Mouse (Mus musculus) heart, embryonic 15.5 days (tissue): ENCODE measurements around the gene Tubg2. TPM values are rescaled to one million over a fixed set of nuclear protein-coding genes. Genes with fewer than 3 reads are reported as not detected.

Experiments
- ATAC-seq: fragments of 200-750 bp; cut with Nextera tagmentation; replicated peaks from 2 replicates; pipeline ENCODE4 v1.8.0; 2017; ENCODE audit warnings: low read depth, moderate TSS enrichment; ENCODE audit not compliant: insufficient number of reproducible peaks, insufficient read depth, low FRiP score
- H3K27ac ChIP-seq: fragments of 300-500 bp; sonication (generic); 2 replicates; pipeline ENCODE4 v1.5.1; 2015; ENCODE audit warnings: mild to moderate bottlenecking, inconsistent platforms
- H3K27me3 ChIP-seq: fragments of 300-500 bp; sonication (generic); 2 replicates; pipeline ENCODE4 v1.6.1; 2015; ENCODE audit warnings: inconsistent platforms
- H3K36me3 ChIP-seq: fragments of 300-500 bp; sonication (generic); 2 replicates; pipeline ENCODE4 v1.6.1; 2015; ENCODE audit warnings: mild to moderate bottlenecking, inconsistent platforms
- H3K4me1 ChIP-seq: fragments of 300-500 bp; sonication (generic); replicated peaks from 2 replicates; pipeline ENCODE4 v1.6.1; 2015; ENCODE audit warnings: inconsistent platforms
- H3K4me2 ChIP-seq: fragments of 300-500 bp; sonication (generic); 2 replicates; pipeline ENCODE4 v1.6.1; 2015; ENCODE audit warnings: inconsistent platforms, mild to moderate bottlenecking, moderate library complexity
- H3K4me3 ChIP-seq: fragments of 300-500 bp; sonication (generic); 2 replicates; pipeline ENCODE4 v1.5.1; 2015; ENCODE audit warnings: mild to moderate bottlenecking, inconsistent platforms
- H3K9ac ChIP-seq: fragments of 300-500 bp; sonication (generic); 2 replicates; pipeline ENCODE4 v1.6.1; 2015; ENCODE audit warnings: mild to moderate bottlenecking, inconsistent platforms
- H3K9me3 ChIP-seq: fragments of 300-500 bp; sonication (generic); replicated peaks from 2 replicates; pipeline ENCODE4 v1.6.1; 2016; ENCODE audit warnings: inconsistent platforms
- WGBS: fragments of 180-500 bp; shearing (Covaris S2); methylation state at CpG from one replicate; pipeline ENCODE4 v1.1.7; 2015; ENCODE audit warnings: mixed read lengths; 5-methylcytosine and 5-hydroxymethylcytosine counted together
- polyA plus RNA-seq: library from polyadenylated mRNA; unstranded; fragments of >200 nt; fragmentation: Nextera tagmentation; extraction: Ambion mirVana; gene quantifications from 2 replicates; pipeline ENCODE4 v1.2.1, GENCODE M21; 2015

The Tubg2 gene
- polyA plus RNA-seq, 1 experiment from 2014 or later = 2.7 TPM

- no peak overlapping the region for H3K4me2 ChIP-seq
- H3K4me3 ChIP-seq = no peak overlapping the region
- H3K27me3 ChIP-seq = peaks cover 42% of the 10 kb centered on the region
- 71% methylated on average over 19 of the region's 19 CpGs for WGBS
- peaks cover 49% of the 10 kb centered on the region for H3K4me1 ChIP-seq
- peaks cover 47% of the 10 kb centered on the region for H3K36me3 ChIP-seq
- H3K9ac ChIP-seq = no peak overlapping the region
- ATAC-seq = no peak
- H3K27ac ChIP-seq = no peak overlapping the region
- H3K9me3 ChIP-seq = no peaks in the 10 kb centered on the region
Observed at GRCm38 (mm10) chr11:101167211-101167962, 11.7 kb downstream of the Tubg2 start.

- Histone ChIP-seq H3K9ac (no peak overlapping the region), H3K27me3 (peaks cover 42% of the 10 kb centered on the region), H3K27ac (no peak overlapping the region), H3K9me3 (no peaks in the 10 kb centered on the region), H3K4me1 (peaks cover 50% of the 10 kb centered on the region), H3K36me3 (peaks cover 47% of the 10 kb centered on the region), H3K4me3 (no peak overlapping the region), H3K4me2 (no peak overlapping the region)
- no peak for ATAC-seq
- 62% methylated on average over 8 of the region's 8 CpGs for WGBS
Observed at GRCm38 (mm10) chr11:101167963-101168300, 12.2 kb downstream of the Tubg2 start.

- Histone ChIP-seq H3K9ac (peak overlapping the region; percentile 71; the same call in 1 of the 2 replicates), H3K4me3 (peak overlapping the region; percentile 82)
- no peak for ATAC-seq
Observed at GRCm38 (mm10) chr11:101168301-101168980, 12.7 kb downstream of the Tubg2 start.

GRCm38 (mm10) chr11:101169301-101170107, 13.8 kb downstream of the Tubg2 start:
- Histone ChIP-seq H3K27ac (peak overlapping the region; percentile 91; the same call in 1 of the 2 replicates), H3K4me2 (peak overlapping the region; percentile 91), H3K4me3 (peak overlapping the region; percentile 82), H3K9ac (peak overlapping the region; percentile 71), H3K27me3 (peaks cover 30% of the 10 kb centered on the region), H3K9me3 (no peaks in the 10 kb centered on the region), H3K4me1 (peaks cover 55% of the 10 kb centered on the region), H3K36me3 (peaks cover 34% of the 10 kb centered on the region)
- 17% methylated on average over 17 of the region's 17 CpGs for WGBS
- no peak for ATAC-seq

More at GRCm38 (mm10) chr11:101168301-101168980, 12.7 kb downstream of the Tubg2 start:
- no peak overlapping the region for H3K27ac ChIP-seq
- H3K4me1 ChIP-seq = peaks cover 52% of the 10 kb centered on the region
- no peaks in the 10 kb centered on the region for H3K9me3 ChIP-seq
- H3K4me2 ChIP-seq = peak overlapping the region; percentile 91
- H3K36me3 ChIP-seq = peaks cover 44% of the 10 kb centered on the region
- WGBS = 67% methylated on average over 18 of the region's 18 CpGs
- H3K27me3 ChIP-seq = peaks cover 40% of the 10 kb centered on the region

- Histone ChIP-seq H3K36me3 (peaks cover 26% of the 10 kb centered on the region), H3K4me3 (peak within 1 kb of the TSS; percentile 82), H3K27ac (peak within 1 kb of the TSS; percentile 91), H3K4me2 (peak within 1 kb of the TSS; percentile 91), H3K9ac (peak within 1 kb of the TSS; percentile 71), H3K9me3 (no peaks in the 10 kb centered on the region), H3K4me1 (peaks cover 59% of the 10 kb centered on the region), H3K27me3 (peaks cover 25% of the 10 kb centered on the region)
- no peak for ATAC-seq
- under 1% methylated on average over 35 of the region's 35 CpGs for WGBS
Observed at GRCm38 (mm10) chr11:101170354-101170810, 14.7 kb downstream of the Tubg2 start, which contains the start of gene Cntnap1. Gene Cntnap1 (plus strand): TSS chr11:101170523.

GRCm38 (mm10) chr11:101170811-101171610, 15.3 kb downstream of the Tubg2 start, which contains the start of gene Plekhh3:
Gene Plekhh3 (minus strand): TSS chr11:101171351.
- Histone ChIP-seq H3K9ac (peak within 1 kb of the TSS; percentile 71), H3K4me2 (peak within 1 kb of the TSS; percentile 91), H3K4me3 (peak within 1 kb of the TSS; percentile 82), H3K9me3 (no peaks in the 10 kb centered on the region), H3K36me3 (peaks cover 22% of the 10 kb centered on the region), H3K27me3 (peaks cover 22% of the 10 kb centered on the region), H3K27ac (peak within 1 kb of the TSS; percentile 94), H3K4me1 (peaks cover 64% of the 10 kb centered on the region)
- ATAC-seq = peak; percentile 93
- under 1% methylated on average over 39 of the region's 50 CpGs for WGBS

GRCm38 (mm10) chr11:101171721-101172433, 16.2 kb downstream of the Tubg2 start:
- peak overlapping the region; percentile 94 for H3K27ac ChIP-seq
- under 1% methylated on average over 31 of the region's 31 CpGs for WGBS
- H3K27me3 ChIP-seq = peaks cover 19% of the 10 kb centered on the region
- no peaks in the 10 kb centered on the region for H3K9me3 ChIP-seq
- peak; percentile 53 for ATAC-seq
- H3K4me2 ChIP-seq = peak overlapping the region; percentile 71
- H3K36me3 ChIP-seq = peaks cover 13% of the 10 kb centered on the region
- peak overlapping the region; percentile 57 for H3K9ac ChIP-seq
- H3K4me1 ChIP-seq = peaks cover 72% of the 10 kb centered on the region
- peak overlapping the region; percentile 59 for H3K4me3 ChIP-seq

- WGBS = 17% methylated on average over 5 of the region's 5 CpGs
- peak overlapping the region; percentile 94 for H3K27ac ChIP-seq
- peak overlapping the region; percentile 57 for H3K9ac ChIP-seq
- peaks cover 78% of the 10 kb centered on the region for H3K4me1 ChIP-seq
- H3K36me3 ChIP-seq = peaks cover 7% of the 10 kb centered on the region
- peak overlapping the region; percentile 71 for H3K4me2 ChIP-seq
- H3K4me3 ChIP-seq = peak overlapping the region; percentile 59
- ATAC-seq = no peak
- H3K9me3 ChIP-seq = no peaks in the 10 kb centered on the region
- H3K27me3 ChIP-seq = peaks cover 19% of the 10 kb centered on the region
Observed at GRCm38 (mm10) chr11:101172434-101172815, 16.7 kb downstream of the Tubg2 start.

- Histone ChIP-seq H3K9ac (no peak overlapping the region), H3K4me2 (peak overlapping the region; percentile 71), H3K36me3 (peaks cover under 1% of the 10 kb centered on the region; the same call in 1 of the 2 replicates), H3K9me3 (no peaks in the 10 kb centered on the region), H3K27ac (peak overlapping the region; percentile 81), H3K4me1 (peaks cover 78% of the 10 kb centered on the region), H3K4me3 (peak overlapping the region; percentile 39), H3K27me3 (peaks cover 23% of the 10 kb centered on the region)
- WGBS = 15% methylated on average over 11 of the region's 11 CpGs
- ATAC-seq = no peak
Observed at GRCm38 (mm10) chr11:101173112-101173511, 17.4 kb downstream of the Tubg2 start.
